Mouse (Mus musculus) frontal cortex, postnatal 10 days (tissue): ENCODE results near the gene Gm7544.
"Not testable (repeated sequence)": the region's sequence is repeated elsewhere in the genome, so short reads cannot be mapped to it uniquely, and the experiment has no call there.

ENCODE experiments used
- DNase-seq, 2 experiments: peaks; one replicate each; pipeline ENCODE4 v3.0.0; 2022; ENCODE audit warnings: low spot score in 2 of 2, mixed read lengths in 1 of 2

The Gm7544 gene

DNA sequence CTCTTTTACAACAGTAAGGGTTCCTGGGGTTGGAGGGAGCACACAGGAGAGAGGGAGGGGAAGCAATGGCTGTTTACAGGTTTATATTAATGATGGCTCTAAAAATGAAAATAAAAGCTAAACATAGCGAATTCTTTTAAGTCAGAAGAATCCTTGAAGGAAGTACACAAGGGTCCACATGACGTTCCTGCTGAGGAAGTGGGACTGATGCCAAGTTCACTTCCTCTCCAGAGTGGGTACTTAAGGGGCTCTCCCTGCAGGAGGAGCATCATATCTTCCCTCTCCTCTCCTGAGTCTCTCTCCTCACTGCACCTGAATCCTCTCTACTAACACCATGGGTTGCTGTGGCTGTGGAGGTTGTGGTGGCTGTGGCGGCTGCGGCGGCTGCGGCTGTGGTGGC, 31.2 kb downstream of the Gm7544 start, which contains the start of gene A030014E15Rik:
Gene A030014E15Rik, plus strand, starts transcription at position 268 of the 400 bp plus-strand sequence.
- no peak for DNase-seq

DNA sequence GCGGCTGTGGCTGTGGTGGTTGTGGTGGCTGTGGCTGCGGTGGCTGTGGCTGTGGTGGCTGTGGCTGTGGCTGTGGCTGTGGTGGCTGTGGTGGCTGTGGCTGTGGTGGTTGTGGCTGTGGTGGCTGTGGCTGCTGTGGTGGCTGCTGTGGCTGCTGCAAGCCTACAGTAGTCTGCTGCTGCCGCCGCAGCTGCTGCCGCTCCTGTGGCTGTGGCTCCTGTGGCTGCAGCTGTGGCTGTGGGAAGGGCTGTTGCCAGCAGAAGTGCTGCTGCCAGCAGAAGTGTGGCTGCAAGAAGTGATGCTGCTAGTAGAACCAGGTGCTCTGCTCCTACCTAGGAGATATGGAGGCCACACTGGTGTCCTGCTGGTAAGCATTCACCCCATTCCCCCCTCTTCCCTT, 42.4 kb downstream of the Gm7544 start:
- not testable (repeated sequence) for DNase-seq

DNA sequence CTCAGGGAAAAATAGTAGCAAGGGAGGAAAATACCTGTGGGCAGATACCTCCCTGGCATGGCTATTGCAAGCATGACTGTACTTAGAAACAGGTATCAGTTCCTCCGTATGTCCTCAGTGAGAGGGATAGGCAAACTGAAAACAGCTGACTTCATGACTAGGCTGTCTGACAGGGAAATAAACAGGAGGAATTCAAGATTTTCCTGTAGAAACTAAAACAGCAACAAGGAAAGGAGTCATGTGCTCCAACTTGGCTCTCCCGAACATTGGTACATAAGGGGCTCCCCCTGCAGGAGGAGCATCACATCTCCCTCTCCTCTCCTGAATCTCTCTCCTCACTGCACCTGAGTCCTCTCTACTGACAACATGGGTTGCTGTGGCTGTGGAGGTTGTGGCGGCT, 42.8 kb downstream of the Gm7544 start, which contains the start of gene A030005L19Rik:
Gene A030005L19Rik, plus strand, starts transcription at position 301 of the 400 bp plus-strand sequence.
- no peak for DNase-seq

DNA sequence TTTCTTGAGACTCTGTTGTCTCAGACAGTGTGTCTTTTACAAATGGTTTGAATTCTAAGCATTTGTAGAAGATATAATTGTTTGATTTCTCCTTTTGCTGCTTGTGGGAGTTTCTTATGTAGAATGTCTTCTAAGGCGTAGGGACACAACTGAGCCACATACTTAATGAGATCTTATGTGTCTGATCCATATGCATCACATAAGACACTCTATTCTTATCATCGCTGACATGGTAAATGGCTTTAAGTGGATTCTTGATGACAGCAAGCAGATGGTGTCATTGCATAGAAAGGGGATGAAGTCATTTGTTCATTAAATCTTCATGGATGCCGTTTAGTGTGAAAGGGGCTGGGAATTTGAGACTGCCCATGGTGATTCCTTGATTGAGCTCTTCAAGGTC, 49.9 kb downstream of the Gm7544 start:
- no peak for DNase-seq
